Mouse (Mus musculus): ENCODE data around the gene Fbxl8.

DNA sequence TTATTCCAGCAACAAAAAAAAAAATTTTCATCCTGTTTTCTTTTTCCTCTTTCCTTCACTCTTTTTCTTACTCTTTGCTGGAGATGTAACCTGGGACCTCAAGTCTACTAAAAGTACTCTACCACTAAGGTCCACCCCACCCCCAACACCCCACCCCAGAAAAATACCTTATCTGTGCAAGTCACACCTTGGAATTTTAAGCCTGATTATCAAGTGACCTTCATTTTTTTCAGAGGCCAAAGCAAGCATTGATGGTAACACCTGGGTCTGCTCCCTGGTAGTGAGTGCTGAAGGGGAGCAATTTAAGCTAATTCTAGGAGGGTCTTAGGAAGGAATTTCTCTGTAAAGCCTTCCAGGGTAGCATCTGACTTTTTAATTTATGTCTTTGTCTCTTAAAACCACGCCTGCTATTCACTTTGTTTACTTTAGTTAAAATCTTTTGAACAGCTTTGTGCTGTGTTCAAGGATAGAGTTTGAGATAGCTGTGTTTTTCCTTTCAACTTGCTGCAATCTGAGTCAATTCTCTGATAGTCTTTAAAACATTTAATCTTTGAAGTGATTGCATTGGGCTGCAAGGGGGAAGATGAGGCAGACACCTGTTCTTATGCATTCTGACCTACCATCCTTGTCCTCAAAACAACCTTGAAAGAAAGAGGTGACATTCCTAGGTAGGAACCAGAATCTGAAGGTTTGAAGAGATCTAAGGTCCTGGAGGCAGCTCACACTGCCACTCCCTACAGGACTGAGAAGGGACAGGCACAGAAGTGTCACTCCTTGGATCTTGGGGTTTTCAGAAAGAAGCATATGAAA lies 31.1 kb upstream of the Fbxl8 start:
- TF ChIP-seq CTCF (IDR thresholded peaks at IDR 0.05; ENCODE audit: control insufficient read depth, insufficient read depth, insufficient replicate concordance, low read depth, low read length) (no peak), POLR2A (IDR thresholded peaks at IDR 0.05; ENCODE audit: control insufficient read depth, low read depth, low read length) (no peak)

Measured in testis, adult 2 months (tissue).